Mouse (Mus musculus): ENCODE measurements around the gene Pum1. TPM values are rescaled to one million over a fixed set of nuclear protein-coding genes. Genes with fewer than 3 reads are reported as not detected.

Gene Pum1
- polyA plus RNA-seq, 1 experiment from 2014 or later, result 133 TPM

- Histone ChIP-seq H3K4me3 (no peak overlapping the region), H3K4me1 (peaks cover 6% of the 10 kb centered on the region), H3K4me2 (replicated peaks) (no peak overlapping the region), H3K9ac (replicated peaks) (no peak overlapping the region), H3K9me3 (no peaks in the 10 kb centered on the region), H3K36me3 (peaks cover 91% of the 10 kb centered on the region), H3K27ac (replicated peaks) (no peak overlapping the region), H3K27me3 (no peaks in the 10 kb centered on the region)
- 92% methylated on average over 4 of the region's 4 CpGs for WGBS
- ATAC-seq (ENCODE audit: low FRiP score, low read depth), result no peak
These were observed 111.7 kb downstream of the Pum1 start for GRCm38 (mm10) chr4:130774822-130775221.

- WGBS, result 47% methylated on average over 10 of the region's 10 CpGs
- Histone ChIP-seq H3K27me3 (no peaks in the 10 kb centered on the region), H3K4me2 (replicated peaks) (no peak overlapping the region), H3K4me3 (no peak overlapping the region), H3K36me3 (peaks cover 88% of the 10 kb centered on the region), H3K27ac (replicated peaks) (no peak overlapping the region), H3K9ac (replicated peaks) (no peak overlapping the region), H3K9me3 (no peaks in the 10 kb centered on the region), H3K4me1 (peaks cover 6% of the 10 kb centered on the region)
- ATAC-seq (ENCODE audit: low FRiP score, low read depth), result no peak
These were observed 114.5 kb downstream of the Pum1 start for GRCm38 (mm10) chr4:130777647-130778046.

- peaks cover 74% of the 10 kb centered on the region for H3K36me3 ChIP-seq
- H3K4me2 ChIP-seq (replicated peaks), result no peak overlapping the region
- WGBS, result 94% methylated on average over 3 of the region's 3 CpGs
- no peak for ATAC-seq (ENCODE audit: low FRiP score, low read depth)
- no peak overlapping the region for H3K9ac ChIP-seq (replicated peaks)
- H3K4me3 ChIP-seq, result no peak overlapping the region
- H3K27ac ChIP-seq (replicated peaks), result no peak overlapping the region
- no peaks in the 10 kb centered on the region for H3K27me3 ChIP-seq
- H3K9me3 ChIP-seq, result no peaks in the 10 kb centered on the region
- H3K4me1 ChIP-seq, result peaks cover 6% of the 10 kb centered on the region
These were observed 115.9 kb downstream of the Pum1 start for GRCm38 (mm10) chr4:130779037-130779436.

GRCm38 (mm10) chr4:130782492-130782891, 119.4 kb downstream of the Pum1 start:
- ATAC-seq (ENCODE audit: low FRiP score, low read depth), result no peak
- no peak overlapping the region for H3K27ac ChIP-seq (replicated peaks)
- H3K4me1 ChIP-seq, result no peaks in the 10 kb centered on the region
- peaks cover 43% of the 10 kb centered on the region for H3K36me3 ChIP-seq
- no peaks in the 10 kb centered on the region for H3K27me3 ChIP-seq
- no peaks in the 10 kb centered on the region for H3K9me3 ChIP-seq
- no peak overlapping the region for H3K9ac ChIP-seq (replicated peaks)
- no peak overlapping the region for H3K4me2 ChIP-seq (replicated peaks)
- 87% methylated on average over 2 of the region's 2 CpGs for WGBS
- H3K4me3 ChIP-seq, result no peak overlapping the region

GRCm38 (mm10) chr4:130784755-130785154, 121.6 kb downstream of the Pum1 start:
- H3K9me3 ChIP-seq, result no peaks in the 10 kb centered on the region
- H3K4me3 ChIP-seq, result no peak overlapping the region
- 41% methylated on average over 4 of the region's 4 CpGs for WGBS
- no peak overlapping the region for H3K4me2 ChIP-seq (replicated peaks)
- H3K4me1 ChIP-seq, result no peaks in the 10 kb centered on the region
- no peaks in the 10 kb centered on the region for H3K27me3 ChIP-seq
- H3K36me3 ChIP-seq, result peaks cover 21% of the 10 kb centered on the region
- ATAC-seq (ENCODE audit: low FRiP score, low read depth), result no peak
- no peak overlapping the region for H3K27ac ChIP-seq (replicated peaks)
- no peak overlapping the region; the same call in 1 of the 2 replicates for H3K9ac ChIP-seq (replicated peaks)

- WGBS, result 74% methylated on average over 5 of the region's 5 CpGs
- Histone ChIP-seq H3K36me3 (no peaks in the 10 kb centered on the region), H3K4me3 (no peak overlapping the region), H3K27ac (replicated peaks) (no peak overlapping the region), H3K4me2 (replicated peaks) (no peak overlapping the region), H3K9ac (replicated peaks) (no peak overlapping the region), H3K9me3 (no peaks in the 10 kb centered on the region), H3K27me3 (peaks cover 17% of the 10 kb centered on the region), H3K4me1 (peaks cover 7% of the 10 kb centered on the region)
- ATAC-seq (ENCODE audit: low FRiP score, low read depth), result no peak
These were observed 124.4 kb downstream of the Pum1 start for GRCm38 (mm10) chr4:130787530-130787929.

- Histone ChIP-seq H3K4me3 (no peak overlapping the region), H3K27me3 (peaks cover 38% of the 10 kb centered on the region), H3K4me1 (peaks cover 29% of the 10 kb centered on the region), H3K9me3 (no peaks in the 10 kb centered on the region), H3K36me3 (no peaks in the 10 kb centered on the region), H3K4me2 (replicated peaks) (no peak overlapping the region), H3K9ac (replicated peaks) (no peak overlapping the region), H3K27ac (replicated peaks) (no peak overlapping the region)
- 12% methylated on average over 6 of the region's 6 CpGs for WGBS
- ATAC-seq (ENCODE audit: low FRiP score, low read depth), result peak; percentile 19; the same call in 1 of the 2 replicates
These were observed 127.1 kb downstream of the Pum1 start for GRCm38 (mm10) chr4:130790180-130790579.

GRCm38 (mm10) chr4:130791811-130792375, 128.8 kb downstream of the Pum1 start:
- Histone ChIP-seq H3K27ac (replicated peaks) (peak overlapping the region; percentile 82), H3K36me3 (no peaks in the 10 kb centered on the region), H3K9ac (replicated peaks) (peak overlapping the region; percentile 96), H3K4me1 (peaks cover 29% of the 10 kb centered on the region), H3K4me2 (replicated peaks) (peak overlapping the region; percentile 96), H3K4me3 (peak overlapping the region; percentile 89), H3K9me3 (no peaks in the 10 kb centered on the region), H3K27me3 (peaks cover 43% of the 10 kb centered on the region)
- peak; percentile 44; the same call in 1 of the 2 replicates for ATAC-seq (ENCODE audit: low FRiP score, low read depth)
- WGBS, result 5% methylated on average over 19 of the region's 19 CpGs

- Histone ChIP-seq H3K9me3 (no peaks in the 10 kb centered on the region), H3K27me3 (peaks cover 43% of the 10 kb centered on the region), H3K4me1 (peaks cover 34% of the 10 kb centered on the region), H3K4me3 (peak within 1 kb of the TSS; percentile 89), H3K9ac (replicated peaks) (peak within 1 kb of the TSS; percentile 96), H3K4me2 (replicated peaks) (peak within 1 kb of the TSS; percentile 96), H3K36me3 (no peaks in the 10 kb centered on the region), H3K27ac (replicated peaks) (peak within 1 kb of the TSS; percentile 82)
- peak; percentile 61 for ATAC-seq (ENCODE audit: low FRiP score, low read depth)
- 2% methylated on average over 49 of the region's 99 CpGs for WGBS
These were observed 129.5 kb downstream of the Pum1 start, which contains the start of gene Sdc3 for GRCm38 (mm10) chr4:130792376-130793179. Gene Sdc3 (plus strand): TSS chr4:130792537.

GRCm38 (mm10) chr4:130793180-130793501, 130.0 kb downstream of the Pum1 start:
- H3K4me2 ChIP-seq (replicated peaks), result peak overlapping the region; percentile 96
- H3K27ac ChIP-seq (replicated peaks), result no peak overlapping the region
- peaks cover 43% of the 10 kb centered on the region for H3K27me3 ChIP-seq
- WGBS, result 53% methylated on average over 7 of the region's 7 CpGs
- ATAC-seq (ENCODE audit: low FRiP score, low read depth), result no peak
- no peaks in the 10 kb centered on the region for H3K9me3 ChIP-seq
- H3K9ac ChIP-seq (replicated peaks), result peak overlapping the region; percentile 96
- H3K4me1 ChIP-seq, result peaks cover 37% of the 10 kb centered on the region
- no peaks in the 10 kb centered on the region for H3K36me3 ChIP-seq
- H3K4me3 ChIP-seq, result peak overlapping the region; percentile 89

GRCm38 (mm10) chr4:130794771-130795170, 131.7 kb downstream of the Pum1 start:
- Histone ChIP-seq H3K9me3 (no peaks in the 10 kb centered on the region), H3K27me3 (peaks cover 43% of the 10 kb centered on the region), H3K4me2 (replicated peaks) (peak overlapping the region; percentile 34), H3K36me3 (no peaks in the 10 kb centered on the region), H3K4me1 (peaks cover 52% of the 10 kb centered on the region), H3K27ac (replicated peaks) (no peak overlapping the region), H3K4me3 (peak overlapping the region; percentile 4), H3K9ac (replicated peaks) (0 out of 2 replicates have a peak overlapping the region, but pooled peaks have one; percentile 6)
- no peak for ATAC-seq (ENCODE audit: low FRiP score, low read depth)
- 54% methylated on average over 4 of the region's 4 CpGs for WGBS

GRCm38 (mm10) chr4:130795970-130796369, 132.8 kb downstream of the Pum1 start:
- Histone ChIP-seq H3K4me1 (peaks cover 52% of the 10 kb centered on the region), H3K27me3 (peaks cover 39% of the 10 kb centered on the region), H3K9me3 (no peaks in the 10 kb centered on the region), H3K4me3 (no peak overlapping the region), H3K27ac (replicated peaks) (no peak overlapping the region), H3K4me2 (replicated peaks) (no peak overlapping the region), H3K9ac (replicated peaks) (no peak overlapping the region), H3K36me3 (no peaks in the 10 kb centered on the region)
- 84% methylated on average over 6 of the region's 6 CpGs for WGBS
- ATAC-seq (ENCODE audit: low FRiP score, low read depth), result no peak

Data from midbrain, embryonic 12.5 days (tissue).